Mouse (Mus musculus) mouse embryonic stem cell (cell line): ENCODE data around the gene Bscl2.
"Not testable (repeated sequence)": the region's sequence is repeated elsewhere in the genome, so short reads cannot be mapped to it uniquely, and the experiment has no call there.

Experiments
- in situ Hi-C, 2 experiments: fragments of 300-500 bp; cut with MboI; formaldehyde crosslinking; loops; 1 replicate in 1 of 2; 3 replicates in 1 of 2; pipeline ENCODE4 v1.14.3; 2019 to 2020; ENCODE audit warnings: low sequenced_read_pairs in 2 of 2, low pct_unique_long_range_greater_than_20kb in 1 of 2, mixed read lengths in 1 of 2; ENCODE audit not compliant: unreplicated experiment in 1 of 2

The Bscl2 gene

DNA sequence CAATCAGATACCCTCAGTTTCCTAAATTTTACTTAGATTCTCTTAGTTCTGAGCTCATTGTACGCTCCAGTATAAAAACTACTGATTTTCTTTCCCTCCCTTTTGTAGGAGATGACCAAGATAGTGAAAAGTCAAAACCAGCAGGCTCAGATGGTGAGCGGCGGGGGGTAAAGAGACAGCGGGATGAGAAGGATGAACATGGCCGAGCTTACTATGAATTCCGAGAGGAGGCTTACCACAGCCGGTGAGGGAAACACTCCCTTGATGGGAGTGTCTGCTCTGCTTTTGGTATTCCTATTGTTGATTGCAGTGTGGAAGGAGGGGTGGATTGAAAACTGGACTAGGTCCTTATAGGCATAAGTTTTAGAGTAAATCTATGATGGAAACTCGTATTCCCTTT lies 14.6 kb upstream of the Bscl2 start:
- in situ Hi-C loops = no loop called here

DNA sequence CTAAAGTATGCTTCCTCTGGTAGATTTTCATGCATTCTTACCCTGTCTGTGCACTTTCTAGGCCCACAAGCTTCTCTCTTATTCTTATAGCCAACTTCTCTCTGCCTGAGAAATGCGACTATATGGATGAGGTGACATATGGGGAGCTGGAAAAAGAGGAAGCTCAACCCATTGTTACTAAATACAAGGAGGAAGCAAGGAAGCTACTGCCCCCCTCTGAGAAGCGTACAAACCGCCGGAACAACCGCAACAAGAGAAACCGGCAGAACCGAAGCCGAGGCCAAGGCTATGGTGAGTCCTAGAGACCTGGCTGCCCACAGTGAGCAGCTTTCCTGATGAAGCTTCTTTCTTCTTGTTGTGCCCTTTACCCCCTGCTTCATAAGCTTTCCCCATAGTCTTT lies 7.6 kb upstream of the Bscl2 start, which contains the start of gene AC129217.1:
TSS of gene AC129217.1 (plus strand) at position 114 of the 400 bp plus-strand sequence.
- in situ Hi-C loops = no loop called here

DNA sequence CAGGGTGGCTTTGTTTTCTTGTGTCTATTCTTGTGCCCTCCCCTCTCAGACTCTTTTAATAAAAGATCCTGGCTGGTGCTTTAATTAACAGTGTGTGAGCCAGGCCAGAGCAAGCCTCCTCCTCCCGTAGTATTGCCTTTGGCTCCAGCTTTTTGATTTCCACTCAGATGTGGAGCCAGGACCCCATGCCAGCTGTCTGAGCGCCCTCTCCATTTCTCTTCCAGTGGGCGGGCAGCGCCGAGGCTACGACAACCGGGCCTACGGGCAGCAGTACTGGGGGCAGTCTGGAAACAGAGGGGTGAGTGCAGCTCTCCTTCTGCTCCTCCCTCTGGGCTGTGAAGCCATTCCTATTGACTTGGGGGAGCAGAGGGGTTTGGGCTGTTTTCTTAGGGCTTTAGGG lies 6.6 kb upstream of the Bscl2 start:
- in situ Hi-C loops = no loop called here

DNA sequence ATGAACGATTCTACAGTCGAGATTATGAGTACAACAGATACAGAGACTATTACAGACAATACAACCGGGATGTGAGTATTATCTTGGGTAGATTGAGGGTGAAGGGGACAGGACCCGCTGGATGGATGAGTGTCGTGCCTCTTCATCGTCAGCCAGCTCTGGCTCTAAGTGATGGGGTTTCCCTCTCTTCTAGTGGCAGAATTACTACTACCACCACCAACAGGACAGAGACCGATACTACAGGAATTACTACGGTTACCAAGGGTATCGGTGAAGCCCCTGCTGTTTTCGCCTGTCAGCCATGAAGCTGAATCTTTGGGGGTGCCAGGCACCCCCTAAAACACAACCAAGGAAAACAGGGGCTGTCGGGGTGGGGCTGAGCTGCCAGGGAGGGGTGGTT lies 6.0 kb upstream of the Bscl2 start:
- in situ Hi-C loops = no loop called here

DNA sequence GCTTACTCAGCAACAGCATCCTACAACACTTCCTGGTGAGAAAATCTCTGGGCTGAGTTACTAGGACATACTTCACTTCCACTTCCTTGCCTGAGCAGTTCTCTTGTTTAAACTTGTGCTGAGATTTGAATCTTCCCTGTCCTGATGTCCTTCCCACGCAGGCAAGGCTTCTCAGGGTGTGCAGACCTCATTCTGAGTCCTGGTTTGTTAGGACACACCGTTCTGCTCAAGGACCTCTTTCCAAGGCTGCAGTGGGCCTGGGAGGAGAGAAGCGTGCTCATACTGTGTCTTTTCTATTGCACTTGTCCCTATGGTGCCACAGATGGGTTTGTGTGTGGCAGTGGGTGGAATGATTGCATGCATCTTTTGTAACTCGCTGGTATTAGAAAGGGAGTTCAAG lies 4.3 kb upstream of the Bscl2 start:
- in situ Hi-C loops = no loop called here

DNA sequence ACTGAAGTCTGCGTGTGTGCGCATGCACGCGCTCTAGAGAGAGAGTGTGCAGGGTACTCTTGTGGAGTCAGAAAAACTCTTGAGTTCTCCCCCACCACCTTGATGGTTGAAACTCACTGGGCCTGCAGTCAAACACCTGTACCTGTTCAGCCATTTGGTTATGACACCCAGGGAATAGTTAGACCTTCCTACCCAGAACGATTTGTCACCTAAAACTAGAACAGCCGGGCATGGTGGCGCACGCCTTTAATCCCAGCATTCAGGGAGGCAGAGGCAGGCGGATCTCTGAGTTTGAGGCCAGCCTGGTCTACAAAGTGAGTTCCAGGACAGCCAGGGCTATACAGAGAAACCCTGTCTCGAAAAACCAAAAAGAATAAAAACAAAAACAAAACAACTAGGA lies 940 bp upstream of the Bscl2 start:
- in situ Hi-C loops = not testable (repeated sequence)

DNA sequence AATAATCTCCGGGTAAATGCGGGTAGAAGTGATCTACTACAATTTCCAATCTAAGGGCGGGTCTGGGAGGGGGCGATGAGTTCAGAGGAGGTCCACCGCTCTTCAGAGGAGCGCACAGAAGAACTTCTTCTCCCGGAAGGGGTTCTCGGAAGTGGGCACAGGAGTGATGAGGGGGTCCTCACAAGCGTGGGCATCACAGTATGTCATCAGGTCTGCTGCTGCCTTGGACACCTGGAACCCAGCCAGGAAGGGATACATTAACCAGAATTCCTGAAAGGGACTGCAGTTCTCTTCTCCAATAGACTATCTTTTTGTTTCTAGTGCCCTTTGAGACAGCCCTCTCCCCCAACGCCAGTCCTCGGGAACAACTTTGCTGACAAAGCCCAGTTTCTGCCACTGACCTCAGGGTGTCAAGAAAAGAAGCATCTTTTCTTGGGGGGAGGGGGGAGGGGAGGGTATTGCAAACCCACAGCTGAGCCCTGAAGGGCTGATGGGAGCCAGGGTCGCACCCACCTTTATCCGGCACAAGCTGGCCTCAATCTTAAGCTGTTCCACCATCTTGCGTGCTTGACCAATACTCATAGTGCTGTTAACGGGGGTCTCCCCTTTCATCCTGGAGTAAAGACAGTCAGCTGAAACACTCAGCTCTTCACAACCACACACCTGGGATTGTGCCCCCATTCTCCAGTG lies 919 bp downstream of the Bscl2 start:
- in situ Hi-C loops = no loop called here

DNA sequence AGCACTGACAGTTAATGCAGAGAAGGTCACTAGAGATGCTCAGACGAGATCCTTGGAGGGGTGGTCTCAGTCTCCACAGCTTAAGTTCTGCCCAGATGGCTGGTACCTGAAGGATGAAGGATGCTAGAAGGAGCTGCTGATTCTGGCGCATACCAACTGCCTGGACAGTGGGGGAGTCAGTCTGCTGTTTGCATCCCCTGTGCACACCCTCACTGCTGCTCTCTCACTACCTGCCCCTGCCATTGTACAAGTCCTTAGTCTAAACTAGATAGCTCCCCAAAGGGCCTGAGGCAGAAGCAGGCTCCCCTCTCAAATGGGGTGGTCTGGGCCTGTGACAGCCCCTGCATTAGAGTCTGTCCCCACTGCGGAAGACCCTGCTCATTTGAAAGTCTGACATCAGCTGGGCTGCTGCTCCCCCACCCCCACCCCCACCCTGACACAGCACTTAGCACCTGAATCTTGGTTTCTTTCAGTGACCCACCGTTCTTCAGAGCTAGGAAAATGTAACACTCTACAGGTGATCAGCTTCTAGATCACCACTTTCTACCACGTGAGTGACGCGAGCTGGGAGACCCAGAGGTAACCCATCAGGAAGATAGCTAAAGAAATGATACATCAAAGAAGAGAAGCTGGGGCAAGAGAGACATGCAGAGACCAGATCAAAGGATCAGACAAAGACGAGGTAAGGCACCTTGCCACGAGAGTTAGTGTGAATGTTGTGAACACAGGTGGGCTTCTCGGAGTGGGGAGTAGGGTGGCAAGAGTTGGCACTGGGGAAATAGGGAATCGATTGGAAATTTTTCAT lies 2.0 kb downstream of the Bscl2 start, which contains the start of gene Gng3:
TSS of gene Gng3 (minus strand) at position 92 of the 805 bp plus-strand sequence.
- in situ Hi-C loops = no loop called here

DNA sequence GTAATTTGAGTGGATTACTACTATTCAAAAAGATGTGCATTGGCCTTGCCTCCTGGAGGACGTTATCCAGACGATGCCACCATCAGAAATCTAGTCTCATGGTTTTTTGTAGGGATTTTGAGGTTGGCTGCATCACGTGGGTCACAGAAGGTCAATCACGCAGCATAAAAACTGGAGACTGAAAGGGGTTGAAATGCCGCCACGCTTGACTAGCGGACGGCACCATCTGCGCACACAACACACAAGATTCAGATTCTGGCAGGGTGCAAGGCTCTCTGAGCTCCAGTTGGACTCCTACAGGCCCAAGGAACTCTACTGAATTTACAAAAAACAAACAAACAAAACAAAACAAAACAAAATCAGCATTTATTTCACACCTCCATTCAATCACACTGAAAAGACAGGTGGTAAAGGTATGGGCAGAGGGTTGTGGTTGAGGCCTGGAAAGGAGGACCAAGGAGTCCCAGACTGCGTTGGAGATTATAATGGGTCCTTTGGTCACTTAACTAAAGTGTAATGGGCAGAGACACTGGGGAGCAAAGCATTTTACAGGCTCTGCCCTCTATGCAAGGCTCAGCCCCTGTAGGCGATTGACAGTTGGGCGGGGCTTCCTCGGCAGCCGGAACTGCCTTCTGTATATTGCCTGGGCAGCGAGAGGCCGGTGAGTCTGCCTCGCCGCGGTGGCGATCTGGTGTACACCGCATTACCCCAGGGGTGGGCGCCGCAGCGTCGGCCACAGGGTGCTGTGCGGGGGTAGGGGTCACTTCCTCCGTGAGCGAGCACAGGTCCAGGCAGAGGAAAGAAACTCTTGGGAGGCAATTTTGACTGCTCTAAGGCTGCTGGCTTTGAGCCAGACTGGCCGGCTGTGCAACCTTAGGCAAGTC lies 2.9 kb downstream of the Bscl2 start:
- in situ Hi-C loops = no loop called here

DNA sequence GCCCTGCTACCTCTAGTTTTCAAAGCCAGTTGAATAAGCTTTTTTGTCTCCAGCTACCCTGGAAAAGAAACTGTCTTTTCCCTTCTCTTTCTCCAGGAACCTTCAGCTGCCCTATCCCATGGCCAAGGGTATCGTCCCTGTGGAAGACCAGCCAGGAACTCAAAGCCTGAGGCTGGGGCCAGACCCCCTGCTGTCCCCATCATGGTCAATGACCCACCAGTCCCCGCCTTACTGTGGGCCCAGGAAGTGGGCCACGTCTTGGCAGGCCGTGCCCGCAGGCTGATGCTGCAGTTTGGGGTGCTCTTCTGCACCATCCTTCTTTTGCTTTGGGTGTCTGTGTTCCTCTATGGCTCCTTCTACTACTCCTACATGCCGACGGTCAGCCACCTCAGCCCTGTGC lies 3.7 kb downstream of the Bscl2 start:
- in situ Hi-C loops = no loop called here

DNA sequence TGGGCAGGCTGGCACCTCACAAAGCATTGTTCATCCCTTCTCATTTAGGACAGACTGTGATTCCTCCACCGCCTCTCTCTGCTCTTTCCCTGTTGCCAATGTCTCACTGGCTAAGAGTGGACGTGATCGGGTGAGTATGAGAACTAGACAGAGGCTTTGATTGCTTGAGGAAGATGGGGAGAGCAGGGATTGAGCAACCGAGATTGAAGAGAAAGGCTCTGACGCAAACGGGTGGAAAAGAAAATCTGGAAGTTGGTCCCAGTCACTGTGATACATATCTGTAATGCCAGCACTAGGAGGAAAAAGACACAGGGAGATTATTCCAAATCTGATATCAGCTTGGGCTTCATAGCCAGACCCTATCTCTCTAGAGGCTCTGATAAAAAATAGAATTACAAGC lies 5.7 kb downstream of the Bscl2 start:
- in situ Hi-C loops = no loop called here

DNA sequence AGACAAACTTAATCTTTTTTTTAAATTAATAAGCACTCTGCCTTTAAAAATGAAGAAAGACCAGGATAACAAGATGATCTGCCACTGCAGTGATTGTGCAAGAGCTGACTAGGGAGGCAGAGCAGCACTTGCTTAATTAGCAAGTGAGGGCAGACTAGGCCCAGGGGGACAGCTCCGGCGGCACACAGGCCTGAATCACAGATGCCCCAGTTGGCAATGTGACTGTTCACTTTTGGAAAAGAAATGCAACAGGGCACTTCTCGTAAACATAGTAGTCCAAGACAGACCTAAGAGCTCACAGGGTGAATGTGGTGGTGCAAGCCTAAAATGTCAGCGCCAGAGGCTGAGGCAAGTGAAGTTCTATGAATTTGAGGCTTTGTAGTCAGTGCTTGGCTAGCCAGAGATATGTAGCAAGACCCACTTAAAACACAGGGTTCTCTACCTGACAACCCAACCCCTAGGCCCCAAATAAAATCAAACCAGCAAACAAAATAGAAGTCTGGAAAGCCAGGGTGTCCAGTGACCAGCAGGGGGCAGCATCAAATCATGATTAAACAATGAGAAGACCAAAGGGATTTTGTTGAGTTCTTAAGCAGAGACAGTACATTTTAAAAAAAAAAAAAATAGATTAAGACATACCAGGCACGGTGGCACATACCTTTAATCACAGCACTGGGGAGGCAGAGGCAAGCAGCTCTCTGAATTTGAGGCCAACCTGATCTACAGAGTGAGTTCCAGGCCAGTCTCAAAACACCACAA lies 7.3 kb downstream of the Bscl2 start:
- in situ Hi-C loops = no loop called here

DNA sequence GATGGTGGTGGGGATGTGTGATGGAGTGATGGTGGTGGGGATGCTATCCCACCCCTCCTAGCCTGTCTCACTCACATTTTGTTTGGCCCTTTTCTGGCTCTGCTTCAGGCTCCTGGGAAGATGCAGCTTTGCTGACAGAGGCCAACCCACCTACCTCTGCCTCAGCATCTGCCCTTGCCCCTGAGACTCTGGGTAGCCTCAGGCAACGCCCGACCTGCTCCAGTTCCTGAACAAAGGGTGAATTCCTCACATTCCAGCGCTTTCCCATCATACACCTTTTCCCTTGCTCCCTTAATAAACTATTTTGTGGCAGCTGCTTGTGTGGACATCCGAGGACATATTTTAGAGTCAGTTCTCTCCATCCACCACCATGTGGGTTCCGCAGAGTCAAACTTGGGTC lies 11.1 kb downstream of the Bscl2 start:
- in situ Hi-C loops = no loop called here

DNA sequence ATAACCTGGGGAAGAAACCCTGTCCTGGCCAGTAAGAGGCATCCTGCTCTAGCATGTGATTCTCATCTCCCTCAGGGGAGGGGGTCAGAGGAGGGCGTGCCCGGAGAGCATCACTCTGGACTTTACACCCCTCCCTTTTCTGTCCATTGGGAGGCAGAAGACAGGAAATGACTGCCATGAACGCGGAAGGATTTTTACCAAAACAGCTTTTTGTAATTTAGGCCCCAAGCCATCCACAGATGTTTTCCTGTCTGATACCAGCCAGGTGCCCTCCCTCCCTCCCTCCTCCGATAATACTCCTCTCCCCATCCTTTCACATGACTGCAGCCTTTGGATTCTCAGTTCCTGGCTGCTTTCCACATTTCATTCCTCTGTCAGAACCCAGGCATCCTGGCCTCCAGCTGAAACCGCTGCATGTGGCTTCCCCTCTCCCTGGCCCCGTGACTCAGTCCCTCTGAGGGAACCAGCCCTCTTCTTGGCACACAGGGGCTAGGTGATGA lies 13.2 kb downstream of the Bscl2 start, which contains the start of gene Lrrn4cl:
TSS of gene Lrrn4cl (plus strand) at position 367 of the 500 bp plus-strand sequence.
- in situ Hi-C loops = loop anchor here (5.0 to 25.0 kb wide), 2 partner anchors 262 to 987 kb away; partner anchors contain the start of gene Scgb2a2 (in 1 of the 2)

DNA sequence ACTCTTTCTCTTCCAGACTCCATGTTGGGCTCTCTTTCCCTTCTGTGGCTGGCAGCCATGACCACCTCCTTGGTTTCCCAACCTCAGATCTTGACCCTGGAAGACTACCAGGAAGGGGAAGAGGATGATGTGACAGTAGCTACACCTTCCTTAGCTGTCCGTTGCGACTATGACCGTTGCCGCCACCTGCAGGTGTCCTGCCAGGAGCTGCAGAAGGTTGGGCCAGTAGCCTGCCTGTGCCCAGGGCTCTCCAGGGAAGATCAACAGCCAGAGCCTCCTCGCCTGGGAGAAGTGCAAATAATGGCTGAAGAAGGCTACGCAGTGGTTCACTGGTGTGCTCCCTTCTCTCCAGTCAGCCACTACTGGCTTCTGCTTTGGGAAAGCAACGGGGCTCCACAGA lies 14.4 kb downstream of the Bscl2 start:
- in situ Hi-C loops = loop anchor here (5.0 to 25.0 kb wide), 2 partner anchors 261 to 986 kb away; partner anchors contain the start of gene Scgb2a2 (in 1 of the 2)

DNA sequence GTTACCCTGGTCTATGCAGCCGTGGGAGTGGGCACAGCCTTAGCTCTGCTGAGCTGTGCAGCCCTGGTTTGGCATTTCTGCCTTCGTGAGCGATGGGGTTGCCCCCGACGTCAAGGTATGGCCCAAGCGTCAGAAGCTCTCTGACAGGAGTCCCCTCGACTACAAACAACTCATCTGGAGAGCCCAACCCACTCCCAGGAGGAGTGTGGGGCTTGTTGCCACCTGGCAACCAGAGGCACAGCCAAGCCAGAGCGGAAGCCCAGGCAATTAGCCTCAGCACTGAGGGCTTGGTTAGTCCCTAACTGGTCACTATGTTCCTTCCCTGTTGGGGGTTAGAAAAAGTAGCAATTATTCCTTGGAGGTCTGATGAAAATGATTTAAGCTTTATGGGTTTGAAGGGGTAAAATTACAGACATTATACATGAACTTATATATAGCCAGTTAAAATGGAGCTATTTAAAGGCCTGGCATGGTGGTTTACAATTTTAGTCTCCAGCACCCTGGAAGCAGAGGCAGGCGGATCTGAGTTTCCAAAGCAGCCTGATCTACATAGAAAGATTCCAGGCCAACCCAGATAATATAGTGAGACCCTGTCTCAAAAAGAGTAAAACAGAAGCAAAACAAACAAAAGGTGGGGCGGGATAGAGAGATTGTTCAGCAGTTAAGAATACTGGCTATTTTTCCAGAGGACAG lies 15.1 kb downstream of the Bscl2 start:
- in situ Hi-C loops = loop anchor here (5.0 to 25.0 kb wide), 2 partner anchors 260 to 985 kb away; partner anchors contain the start of gene Scgb2a2 (in 1 of the 2)

DNA sequence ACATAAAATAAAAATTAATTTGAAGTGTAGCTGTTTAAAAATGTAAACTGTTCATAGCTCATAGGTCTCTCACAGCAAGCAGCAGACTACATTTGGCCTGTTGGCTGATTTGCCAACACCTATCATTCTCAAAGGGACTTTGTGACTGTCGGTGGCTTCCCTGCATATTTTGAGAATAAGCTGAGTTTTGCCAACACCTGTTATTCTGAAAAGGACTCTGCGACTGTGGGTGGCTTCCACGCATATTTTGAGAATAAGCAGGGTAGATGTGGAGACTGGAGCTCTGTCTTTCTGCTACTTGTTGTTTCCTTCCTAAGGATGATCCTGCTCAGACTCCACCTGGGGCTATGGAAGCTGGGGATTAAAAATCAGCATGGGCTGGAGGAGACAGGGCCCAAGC lies 15.8 kb downstream of the Bscl2 start:
- in situ Hi-C loops = loop anchor here (5.0 to 25.0 kb wide), 2 partner anchors 259 to 984 kb away; partner anchors contain the start of gene Scgb2a2 (in 1 of the 2)
